Mouse (Mus musculus) embryonic fibroblast, embryonic 13.5 days (primary cell): Measurements from ENCODE around the gene Disp3.

Source experiments
- CTCF ChIP-seq: IDR thresholded peaks from 2 replicates; pipeline ENCODE4 v1.5.1; 2011; ENCODE audit warnings: mild to moderate bottlenecking, control low read depth, low read length, moderate library complexity, borderline replicate concordance; ENCODE audit not compliant: insufficient read depth
- POLR2A ChIP-seq: IDR thresholded peaks from 2 replicates; pipeline ENCODE4 v1.6.1; 2011; ENCODE audit warnings: low read depth, mild to moderate bottlenecking, control low read depth, low read length, moderate library complexity

DNA sequence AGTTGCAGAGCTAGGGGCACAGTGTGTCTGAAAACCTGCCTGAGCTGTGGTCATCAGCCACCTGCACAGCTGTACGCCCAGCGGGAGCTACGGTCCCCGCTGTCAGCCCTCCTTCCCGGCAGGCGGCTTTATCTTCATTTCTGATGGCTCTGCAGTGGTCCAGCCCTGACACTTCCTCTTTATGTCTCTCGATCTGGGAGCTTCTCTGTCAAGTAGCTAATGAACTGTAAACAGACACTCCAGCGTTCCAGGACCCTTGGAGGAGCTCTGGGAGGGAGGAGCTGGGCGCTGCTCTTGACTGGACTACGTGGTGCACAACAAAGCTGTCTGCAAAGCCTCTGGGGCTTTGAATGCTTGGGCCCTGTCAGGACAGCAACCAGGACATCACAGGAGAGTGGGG, 67.1 kb downstream of the Disp3 start:
- TF ChIP-seq POLR2A (no peak), CTCF (no peak)
